In genomic region chr11:108148491-108148890, GRCm38 (mm10) we compare ENCODE assay signal across 12 mouse cellular contexts.
A peak's percentile ranks its signal among the peaks of the same experiment; 100 is the strongest.
DNase-seq lines count a peak whose midpoint lies in the region; ATAC-seq and TF ChIP-seq lines count a peak whose summit lies in the region.
"Had no signal": no experiment of that assay in that cellular context is flagged by ENCODE, and none has a peak within 500 bp of the region (broad histone marks: within the 10 kb centered on the region; RNA-seq: fewer than 3 reads in every experiment).

No protein-coding gene starts in this region.

- no peaks in the 10 kb centered on the region for H3K9me3 ChIP-seq in midbrain, embryonic 14.5 days (ENCODE audit: control insufficient read depth, low read length)
- no peaks in the 10 kb centered on the region for H3K9me3 ChIP-seq in midbrain, embryonic 10.5 days (replicated peaks)

- H3K79me2 ChIP-seq in heart, adult 2 months (replicated peaks; ENCODE audit: control insufficient read depth, insufficient read depth, low read length): no peaks in the 10 kb centered on the region
- H3K79me2 ChIP-seq in myocyte (ENCODE audit: control insufficient read depth, insufficient read depth): no peaks in the 10 kb centered on the region

- H3K36me3 ChIP-seq in heart, adult 2 months (ENCODE audit: control insufficient read depth, insufficient read depth, low read length): no peaks in the 10 kb centered on the region
- H3K36me3 ChIP-seq in midbrain, embryonic 14.5 days (ENCODE audit: control insufficient read depth, insufficient read depth, low read length): no peaks in the 10 kb centered on the region
- H3K36me3 ChIP-seq in midbrain, embryonic 10.5 days: no peaks in the 10 kb centered on the region
- no peaks in the 10 kb centered on the region for H3K36me3 ChIP-seq in myocyte (ENCODE audit: control insufficient read depth, insufficient read depth)

- no peak overlapping the region for H3ac ChIP-seq in myocyte (ENCODE audit: control insufficient read depth, insufficient read length)

- H3K4me3 ChIP-seq in heart, adult 2 months: no peak overlapping the region
- H3K4me3 ChIP-seq in midbrain, embryonic 14.5 days (replicated peaks; ENCODE audit: low read depth, low read length): no peak overlapping the region
- H3K4me3 ChIP-seq in midbrain, embryonic 10.5 days: no peak overlapping the region
- H3K4me3 ChIP-seq in myocyte: no peak overlapping the region

- peak overlapping the region; percentile 61 for H3K27ac ChIP-seq in heart, adult 2 months
- H3K27ac ChIP-seq in midbrain, embryonic 14.5 days (replicated peaks; ENCODE audit: low read depth, low read length): 0 out of 2 replicates have a peak overlapping the region, but pooled peaks have one; percentile 26
- H3K27ac ChIP-seq in midbrain, embryonic 10.5 days (replicated peaks): no peak overlapping the region

- 44% methylated on average over 4 of the region's 4 CpGs for WGBS in heart, adult 2 months
- 24% methylated on average over 4 of the region's 4 CpGs for WGBS in midbrain, embryonic 14.5 days
- WGBS in midbrain, embryonic 10.5 days: 35% methylated on average over 4 of the region's 4 CpGs

- peaks cover 5% of the 10 kb centered on the region for H3K4me1 ChIP-seq in heart, adult 2 months (ENCODE audit: control insufficient read depth, insufficient read depth, low read length)
- H3K4me1 ChIP-seq in midbrain, embryonic 14.5 days (ENCODE audit: control insufficient read depth, insufficient read depth, low read length): peaks cover 33% of the 10 kb centered on the region
- H3K4me1 ChIP-seq in midbrain, embryonic 10.5 days: peaks cover 37% of the 10 kb centered on the region

- no peak for TF ChIP-seq EP300 in heart, adult 2 months (IDR thresholded peaks at IDR 0.05; ENCODE audit: insufficient read depth, low read depth, low read length)

- no peak for DNase-seq in heart, adult 2 months
- no peak for DNase-seq in heart, adult 9 months (ENCODE audit: low spot score in 2 of 2)
- DNase-seq in midbrain, embryonic 14.5 days: peak; percentile 66
- no peak for DNase-seq in midbrain, embryonic 10.5 days (ENCODE audit: low spot score)
- DNase-seq in layer of hippocampus, postnatal 25 days (ENCODE audit: extremely low spot score in 1 of 2, low spot score in 1 of 2): no peak
- no peak for DNase-seq in spleen, postnatal 4 days (ENCODE audit: low spot score in 2 of 2)
- DNase-seq: cerebellum, postnatal 10 days; kidney, postnatal 4 days; lung, adult 2 months; thymus, postnatal 25 days had no signal

- no peaks in the 10 kb centered on the region for H3K27me3 ChIP-seq in heart, adult 2 months (ENCODE audit: control insufficient read depth, insufficient read depth, low read length)
- H3K27me3 ChIP-seq in midbrain, embryonic 14.5 days (ENCODE audit: control insufficient read depth, insufficient read depth, low read length): no peaks in the 10 kb centered on the region; the same call in 1 of the 2 replicates
- H3K27me3 ChIP-seq in midbrain, embryonic 10.5 days (ENCODE audit: low read depth, poor library complexity, severe bottlenecking): peaks cover 25% of the 10 kb centered on the region
- H3K27me3 ChIP-seq in myocyte (ENCODE audit: control insufficient read depth, insufficient read depth, insufficient read length): no peaks in the 10 kb centered on the region

- no peak overlapping the region for H3K4me2 ChIP-seq in midbrain, embryonic 14.5 days (ENCODE audit: low read length)
- H3K4me2 ChIP-seq in myocyte (ENCODE audit: low read depth): peak overlapping the region; percentile 63

- no peak for ATAC-seq in midbrain, embryonic 14.5 days (ENCODE audit: low FRiP score, low TSS enrichment)
- ATAC-seq in granulocyte monocyte progenitor cell, adult 5-6 weeks (replicated peaks; ENCODE audit: poor library complexity, severe bottlenecking): peak; percentile 37

- TF ChIP-seq POLR2A in heart, adult 2 months (IDR thresholded peaks at IDR 0.05; ENCODE audit: insufficient read depth, low read depth, low read length): no peak
- TF ChIP-seq POLR2A in myocyte (IDR thresholded peaks at IDR 0.05; ENCODE audit: insufficient read length, low read depth): no peak

- intact Hi-C loops in heart, adult 2 months (cut with DNase I): no loop called here

- TF ChIP-seq CTCF in heart, adult 2 months (IDR thresholded peaks at IDR 0.05): no peak

- no peak overlapping the region for H3K9ac ChIP-seq in heart, adult 2 months (ENCODE audit: low read depth, low read length)
- H3K9ac ChIP-seq in midbrain, embryonic 14.5 days (replicated peaks; ENCODE audit: low read length): no peak overlapping the region

TF ChIP-seq in myocyte, 11 proteins besides CTCF, POLR2A, EP300 and RAD21:
- TF ChIP-seq SRF (IDR thresholded peaks at IDR 0.05; ENCODE audit: control insufficient read depth, insufficient read length, low read depth) (no peak), MYOG (IDR thresholded peaks at IDR 0.05; ENCODE audit: control insufficient read depth in 1 of 3, insufficient read depth in 1 of 3, insufficient read length in 2 of 3, low read depth in 2 of 3) (peak in 1 of 3 experiments; percentile 56)
